Mouse (Mus musculus) megakaryocyte, embryonic 14.5 days (primary cell): ENCODE measurements around the gene Sat2.

Source experiments
- FLI1 ChIP-seq: IDR thresholded peaks from 2 replicates; pipeline ENCODE4 v1.6.1; 2012; ENCODE audit warnings: low read length, inconsistent platforms, mixed read lengths
- GATA1 ChIP-seq: IDR thresholded peaks from 3 replicates; pipeline ENCODE4 v1.6.1; 2012; ENCODE audit warnings: mixed read lengths, low read length, inconsistent platforms, borderline replicate concordance

DNA sequence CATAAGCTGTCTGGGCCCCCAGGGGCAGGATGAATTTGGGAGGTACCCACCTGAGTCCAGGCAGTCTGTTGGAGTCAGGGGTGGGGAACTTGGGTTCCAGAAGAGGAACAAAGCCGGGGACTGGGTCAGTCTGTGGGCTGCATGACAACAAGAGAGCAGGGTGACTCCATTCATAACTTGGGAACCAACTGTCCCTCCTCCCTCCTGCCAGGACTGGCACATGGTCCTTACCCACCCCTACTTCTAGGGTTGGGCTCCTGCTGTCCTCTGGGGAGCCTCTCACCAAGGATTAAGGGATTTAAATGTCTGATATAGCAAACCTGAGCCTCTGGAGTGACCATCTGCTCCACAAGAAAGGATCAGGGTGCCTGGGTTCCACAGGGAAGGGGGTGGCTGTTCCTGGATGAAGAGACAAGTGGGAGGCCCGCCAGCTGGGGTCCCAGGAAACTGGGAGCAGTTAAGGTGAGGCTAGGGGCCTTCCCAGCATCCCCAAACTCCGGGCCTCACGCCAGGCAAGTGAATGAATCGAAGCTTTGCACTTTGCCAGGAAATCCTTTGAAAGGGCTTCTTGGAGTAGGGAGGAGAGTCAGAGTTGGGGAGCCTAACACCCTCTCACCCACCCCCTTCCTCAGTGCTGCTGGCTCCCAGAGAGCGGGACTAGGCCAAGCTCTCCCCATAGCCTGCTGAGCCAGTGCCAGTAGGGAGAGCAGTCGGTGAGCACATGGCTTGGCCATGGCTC, 29.8 kb upstream of the Sat2 start:
- TF ChIP-seq GATA1 (no peak), FLI1 (no peak)
